Mouse (Mus musculus): Measurements from ENCODE around the gene Eml2. TPM values are rescaled to one million over a fixed set of nuclear protein-coding genes. Genes with fewer than 3 reads are reported as not detected.

Eml2 gene
- polyA plus RNA-seq, 1 experiment from 2014 or later: 17.9 TPM

DNA sequence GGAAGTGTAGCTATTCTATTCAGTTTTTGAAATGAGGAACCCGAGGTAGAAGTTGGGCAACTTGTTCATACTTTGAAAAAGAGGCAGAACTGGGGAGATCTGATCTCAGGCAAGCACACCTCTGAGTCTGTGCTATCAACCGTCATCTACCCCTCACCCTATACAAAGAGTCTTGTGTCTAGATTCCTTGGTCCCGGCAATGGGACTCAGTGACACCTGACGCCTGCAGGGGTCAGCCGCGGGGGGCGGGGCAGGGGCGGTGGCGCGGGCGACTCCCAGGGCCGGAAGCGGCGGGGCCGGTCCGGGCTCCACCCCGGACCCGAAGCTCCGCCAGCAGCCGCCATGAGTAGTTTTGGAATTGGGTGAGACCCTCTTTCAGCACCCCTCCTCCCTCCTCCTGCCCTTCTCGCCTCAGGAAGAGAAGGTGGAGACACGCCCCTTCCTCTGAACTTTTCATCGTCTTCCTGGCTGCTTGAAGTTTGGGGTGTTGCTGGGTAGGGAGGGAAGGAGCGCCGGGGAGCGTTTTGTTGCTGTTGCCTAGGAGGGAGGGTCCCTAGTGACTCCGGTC is 4.7 kb downstream of the Eml2 start:
- Histone ChIP-seq H3K4me2 (replicated peaks; ENCODE audit: low read depth, low read length) (peak overlapping the region; percentile 79), H3K36me3 (ENCODE audit: insufficient read depth, low read length) (0 out of 2 replicates have a peak, but pooled peaks cover 2% of the 10 kb centered on the region), H3K27me3 (replicated peaks; ENCODE audit: insufficient read depth, low read length) (peaks cover 34% of the 10 kb centered on the region), H3K9me3 (ENCODE audit: low read length) (no peaks in the 10 kb centered on the region), H3K9ac (replicated peaks; ENCODE audit: low read depth) (peak overlapping the region; percentile 46), H3K4me3 (ENCODE audit: low read depth, low read length) (peak overlapping the region; percentile 54), H3K4me1 (ENCODE audit: insufficient read depth, low read depth, low read length) (peaks cover 16% of the 10 kb centered on the region; the same call in 1 of the 2 replicates), H3K27ac (ENCODE audit: low read length) (peak overlapping the region; percentile 77)
- WGBS: 2% methylated on average over 27 of the region's 27 CpGs
- ATAC-seq (peak; percentile 75), DNase-seq (ENCODE audit: low spot score) (peak; percentile 68)
- no peak for TF ChIP-seq EP300 (IDR thresholded peaks at IDR 0.05)
- 0 out of 2 replicates have a peak, but pooled peaks have one; percentile 7 for TF ChIP-seq CTCF (IDR thresholded peaks at IDR 0.05)

DNA sequence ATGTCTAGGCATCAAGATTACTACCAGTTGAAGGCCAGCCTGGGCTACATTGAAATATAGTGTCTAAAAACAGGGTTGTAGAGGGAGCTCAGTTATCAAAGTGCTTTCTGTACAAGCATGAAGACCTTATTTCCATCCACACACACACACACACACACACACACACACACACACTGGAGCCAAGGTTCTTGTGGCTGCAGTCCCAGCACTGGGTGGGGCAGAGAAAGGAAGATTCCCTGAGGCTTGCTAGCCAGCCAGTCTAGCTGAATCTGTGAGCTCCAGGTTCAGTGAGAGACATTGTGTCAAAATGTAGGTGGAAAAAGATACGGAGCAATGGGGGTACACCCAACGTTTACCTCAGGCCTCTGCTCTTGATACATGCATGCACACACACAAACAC is 8.0 kb downstream of the Eml2 start:
- peaks cover 16% of the 10 kb centered on the region; the same call in 1 of the 2 replicates for H3K4me1 ChIP-seq (ENCODE audit: insufficient read depth, low read depth, low read length)
- no peak overlapping the region for H3K27ac ChIP-seq (ENCODE audit: low read length)
- ATAC-seq (no peak), DNase-seq (ENCODE audit: low spot score) (no peak)
- H3K9me3 ChIP-seq (ENCODE audit: low read length): no peaks in the 10 kb centered on the region
- 82% methylated on average over 2 of the region's 2 CpGs for WGBS
- H3K4me3 ChIP-seq (ENCODE audit: low read depth, low read length): no peak overlapping the region
- H3K9ac ChIP-seq (replicated peaks; ENCODE audit: low read depth): no peak overlapping the region
- H3K4me2 ChIP-seq (replicated peaks; ENCODE audit: low read depth, low read length): no peak overlapping the region
- 0 out of 2 replicates have a peak, but pooled peaks cover 4% of the 10 kb centered on the region for H3K27me3 ChIP-seq (replicated peaks; ENCODE audit: insufficient read depth, low read length)
- TF ChIP-seq CTCF (IDR thresholded peaks at IDR 0.05) (no peak), EP300 (IDR thresholded peaks at IDR 0.05) (no peak)
- 0 out of 2 replicates have a peak, but pooled peaks cover 5% of the 10 kb centered on the region for H3K36me3 ChIP-seq (ENCODE audit: insufficient read depth, low read length)

DNA sequence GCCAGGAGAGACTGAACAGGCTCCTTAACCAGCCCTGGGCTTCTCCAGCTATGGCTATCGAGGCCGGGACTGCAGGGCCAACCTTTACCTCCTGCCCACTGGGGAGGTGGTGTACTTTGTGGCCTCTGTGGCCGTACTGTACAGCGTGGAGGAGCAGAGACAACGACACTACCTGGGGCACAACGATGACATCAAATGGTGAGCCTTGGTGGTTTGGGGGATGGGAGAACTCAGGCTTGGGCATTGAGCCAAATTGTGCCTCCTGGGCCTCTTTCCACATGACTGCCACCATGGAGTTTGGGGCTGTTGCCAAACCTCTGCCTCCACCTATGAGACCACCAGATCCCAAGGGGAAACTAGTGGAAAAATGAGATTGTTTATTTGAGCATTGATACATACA is 8.5 kb downstream of the Eml2 start:
- Histone ChIP-seq H3K27ac (ENCODE audit: low read length) (no peak overlapping the region), H3K4me2 (replicated peaks; ENCODE audit: low read depth, low read length) (no peak overlapping the region), H3K4me3 (ENCODE audit: low read depth, low read length) (no peak overlapping the region), H3K9me3 (ENCODE audit: low read length) (no peaks in the 10 kb centered on the region), H3K36me3 (ENCODE audit: insufficient read depth, low read length) (0 out of 2 replicates have a peak, but pooled peaks cover 5% of the 10 kb centered on the region), H3K9ac (replicated peaks; ENCODE audit: low read depth) (no peak overlapping the region), H3K27me3 (replicated peaks; ENCODE audit: insufficient read depth, low read length) (0 out of 2 replicates have a peak, but pooled peaks cover 4% of the 10 kb centered on the region), H3K4me1 (ENCODE audit: insufficient read depth, low read depth, low read length) (peaks cover 16% of the 10 kb centered on the region; the same call in 1 of the 2 replicates)
- ATAC-seq (no peak), DNase-seq (ENCODE audit: low spot score) (no peak)
- 69% methylated on average over 6 of the region's 6 CpGs for WGBS
- no peak for TF ChIP-seq CTCF (IDR thresholded peaks at IDR 0.05)
- TF ChIP-seq EP300 (IDR thresholded peaks at IDR 0.05): no peak

DNA sequence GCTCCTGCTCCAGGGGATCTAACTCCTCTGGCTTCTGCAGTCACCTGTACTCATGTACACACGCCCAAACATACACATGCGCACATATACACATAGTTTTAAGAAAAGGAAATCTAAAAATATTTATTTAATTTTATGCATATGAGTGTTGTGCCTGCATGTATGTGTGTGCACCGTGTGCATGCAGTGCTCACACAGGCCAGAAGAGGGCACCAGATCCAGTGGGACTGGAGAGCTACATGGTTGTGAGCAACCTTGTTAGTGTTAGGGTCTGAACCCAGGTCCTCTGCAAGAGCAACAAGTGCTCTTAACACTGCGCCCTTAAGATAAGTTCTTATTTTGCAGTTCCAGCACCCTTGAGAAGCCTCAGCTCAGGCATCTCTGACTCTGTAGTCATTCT is 18.5 kb downstream of the Eml2 start:
- Histone ChIP-seq H3K9me3 (ENCODE audit: low read length) (no peaks in the 10 kb centered on the region), H3K36me3 (ENCODE audit: insufficient read depth, low read length) (0 out of 2 replicates have a peak, but pooled peaks cover 6% of the 10 kb centered on the region), H3K4me3 (ENCODE audit: low read depth, low read length) (no peak overlapping the region), H3K27ac (ENCODE audit: low read length) (no peak overlapping the region), H3K27me3 (replicated peaks; ENCODE audit: insufficient read depth, low read length) (no peaks in the 10 kb centered on the region), H3K4me1 (ENCODE audit: insufficient read depth, low read depth, low read length) (no peaks in the 10 kb centered on the region), H3K9ac (replicated peaks; ENCODE audit: low read depth) (no peak overlapping the region), H3K4me2 (replicated peaks; ENCODE audit: low read depth, low read length) (no peak overlapping the region)
- DNase-seq (ENCODE audit: low spot score) (no peak), ATAC-seq (no peak)
- TF ChIP-seq EP300 (IDR thresholded peaks at IDR 0.05) (no peak), CTCF (IDR thresholded peaks at IDR 0.05) (peak; percentile 41)
- 100% methylated on average over 4 of the region's 4 CpGs for WGBS

DNA sequence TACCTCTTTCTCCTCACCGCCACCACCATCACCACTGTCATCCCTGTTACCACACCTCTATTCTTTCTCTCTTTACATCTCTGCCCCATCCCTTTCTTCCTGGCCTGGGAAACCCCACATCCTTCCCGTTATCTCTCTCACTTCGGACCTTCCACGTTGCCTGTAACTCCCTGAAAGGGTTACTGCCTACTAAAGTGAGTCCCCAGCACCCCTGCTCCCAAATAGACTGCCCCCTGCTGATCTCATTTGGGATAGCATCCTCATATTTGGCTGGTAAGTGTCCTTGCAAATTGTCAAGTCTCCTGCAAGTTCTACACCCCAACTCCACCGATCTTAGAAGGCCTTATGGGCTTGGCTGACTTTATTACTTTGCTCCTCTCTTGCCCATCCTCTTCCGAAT is 20.5 kb downstream of the Eml2 start:
- 51% methylated on average over 6 of the region's 6 CpGs for WGBS
- H3K27ac ChIP-seq (ENCODE audit: low read length): no peak overlapping the region
- DNase-seq (ENCODE audit: low spot score) (no peak), ATAC-seq (no peak)
- H3K4me1 ChIP-seq (ENCODE audit: insufficient read depth, low read depth, low read length): no peaks in the 10 kb centered on the region
- 0 out of 2 replicates have a peak, but pooled peaks cover 9% of the 10 kb centered on the region for H3K36me3 ChIP-seq (ENCODE audit: insufficient read depth, low read length)
- H3K4me2 ChIP-seq (replicated peaks; ENCODE audit: low read depth, low read length): no peak overlapping the region
- TF ChIP-seq EP300 (IDR thresholded peaks at IDR 0.05) (no peak), CTCF (IDR thresholded peaks at IDR 0.05) (peak; percentile 71)
- H3K4me3 ChIP-seq (ENCODE audit: low read depth, low read length): no peak overlapping the region
- no peak overlapping the region for H3K9ac ChIP-seq (replicated peaks; ENCODE audit: low read depth)
- no peaks in the 10 kb centered on the region for H3K27me3 ChIP-seq (replicated peaks; ENCODE audit: insufficient read depth, low read length)
- no peaks in the 10 kb centered on the region for H3K9me3 ChIP-seq (ENCODE audit: low read length)

DNA sequence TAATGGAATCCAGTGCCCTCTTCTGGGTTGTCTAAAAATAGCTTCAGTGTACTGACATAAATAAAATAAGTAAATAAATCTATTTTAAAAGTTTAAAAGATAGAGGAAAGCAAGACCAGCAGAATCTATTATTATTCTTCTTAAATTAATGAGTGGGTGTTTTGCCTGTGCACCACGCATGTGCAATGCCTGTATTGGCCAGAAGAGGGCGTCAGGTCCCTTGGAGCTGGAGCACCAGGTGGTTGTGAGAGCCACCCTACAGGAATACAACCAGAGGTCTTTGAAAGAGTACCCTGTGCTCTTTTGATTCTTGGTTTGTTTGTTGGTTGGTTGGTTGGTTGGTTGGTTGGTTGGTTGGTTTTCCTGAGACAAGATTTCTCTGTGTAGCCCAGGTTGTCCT is 21.8 kb downstream of the Eml2 start:
- Histone ChIP-seq H3K4me1 (ENCODE audit: insufficient read depth, low read depth, low read length) (no peaks in the 10 kb centered on the region), H3K27ac (ENCODE audit: low read length) (no peak overlapping the region), H3K9me3 (ENCODE audit: low read length) (no peaks in the 10 kb centered on the region), H3K4me2 (replicated peaks; ENCODE audit: low read depth, low read length) (no peak overlapping the region), H3K27me3 (replicated peaks; ENCODE audit: insufficient read depth, low read length) (no peaks in the 10 kb centered on the region), H3K36me3 (ENCODE audit: insufficient read depth, low read length) (peaks cover 9% of the 10 kb centered on the region; the same call in 1 of the 2 replicates), H3K9ac (replicated peaks; ENCODE audit: low read depth) (no peak overlapping the region), H3K4me3 (ENCODE audit: low read depth, low read length) (no peak overlapping the region)
- TF ChIP-seq EP300 (IDR thresholded peaks at IDR 0.05) (no peak), CTCF (IDR thresholded peaks at IDR 0.05) (peak; percentile 78)
- 47% methylated on average over 2 of the region's 2 CpGs for WGBS
- DNase-seq (ENCODE audit: low spot score) (no peak), ATAC-seq (no peak)
